ENCODE assay signal across 16 mouse cellular contexts in the genomic region with DNA sequence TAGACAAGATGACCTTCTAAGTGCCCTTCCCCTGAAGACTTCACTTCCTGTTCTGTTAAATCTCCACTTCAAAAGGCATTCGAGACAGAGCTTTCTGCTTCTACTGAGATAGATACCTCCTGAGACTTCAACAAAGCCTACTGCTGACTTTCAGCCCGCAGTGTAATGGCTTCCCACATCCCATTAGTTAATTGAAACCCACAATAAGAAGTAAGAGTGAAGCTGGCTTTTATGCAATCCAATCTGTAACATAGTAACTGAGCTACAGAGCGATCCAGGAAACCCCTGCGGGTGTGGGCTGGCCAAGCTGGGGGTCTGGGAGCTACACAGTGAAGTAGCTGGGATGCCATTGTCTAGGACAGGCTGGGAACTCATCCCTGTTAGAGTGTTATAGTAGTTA. TPM values are rescaled to one million over a fixed set of nuclear protein-coding genes. Genes with fewer than 3 reads are reported as not detected.
"Had no signal": no experiment of that assay in that cellular context is flagged by ENCODE, and none has a peak within 500 bp of the region (broad histone marks: within the 10 kb centered on the region; RNA-seq: fewer than 3 reads in every experiment).

No protein-coding gene starts in this region.

- H3K4me1 ChIP-seq: intestine, embryonic 15.5 days; limb, embryonic 10.5 days; liver, embryonic 15.5 days; neural tube, embryonic 15.5 days had no signal

- H3K36me3 ChIP-seq: intestine, embryonic 15.5 days; limb, embryonic 10.5 days; liver, embryonic 15.5 days; midbrain, embryonic 12.5 days; neural tube, embryonic 15.5 days had no signal

- H3K27ac ChIP-seq: intestine, embryonic 15.5 days; limb, embryonic 10.5 days; liver, embryonic 15.5 days; midbrain, embryonic 12.5 days; neural tube, embryonic 15.5 days had no signal

- ATAC-seq: intestine, embryonic 15.5 days had no signal

- H3K4me2 ChIP-seq: intestine, embryonic 15.5 days; liver, embryonic 11.5 days; liver, embryonic 15.5 days; lung, embryonic 14.5 days; midbrain, embryonic 12.5 days; neural tube, embryonic 15.5 days had no signal

- H3K27me3 ChIP-seq: intestine, embryonic 15.5 days; liver, embryonic 15.5 days; midbrain, embryonic 12.5 days; neural tube, embryonic 15.5 days had no signal

- H3K9ac ChIP-seq: intestine, embryonic 15.5 days; liver, embryonic 15.5 days; lung, embryonic 14.5 days; midbrain, embryonic 12.5 days; neural tube, embryonic 15.5 days had no signal

- H3K9me3 ChIP-seq: intestine, embryonic 15.5 days; limb, embryonic 10.5 days; liver, embryonic 15.5 days; midbrain, embryonic 12.5 days; neural tube, embryonic 15.5 days had no signal

- DNase-seq: kidney, adult 18-20 months; kidney, postnatal 10 days; kidney, postnatal 4 days; lung, embryonic 14.5 days; lung, postnatal 10 days; lung, postnatal 4 days; right cerebral cortex, postnatal 4 days; spleen, adult 18-20 months; thymus, postnatal 36 days had no signal

- H3K4me3 ChIP-seq: intestine, embryonic 15.5 days; limb, embryonic 10.5 days; liver, embryonic 15.5 days; midbrain, embryonic 12.5 days; neural tube, embryonic 15.5 days had no signal

RNA-seq across cellular contexts. Expression of a gene that starts 46.7 kb away (rescaled TPM):
- total RNA-seq: megakaryocyte, adult 5-6 weeks had no signal
- polyA plus RNA-seq: liver, embryonic 15.5 days had no signal
